Mouse (Mus musculus): ENCODE measurements around the gene Zfp513.

Zfp513 gene
- long read RNA-seq, experiment 1, transcript Zfp513-202 (4 exons, 2,228 nt), result major isoform, 5 of 14 reads
- long read RNA-seq, experiment 1, partial matches to known transcripts, result 4 of 14 reads
- long read RNA-seq, experiment 1, other reads (novel, unspliced or antisense), result 5 of 14 reads
- long read RNA-seq, experiment 2, partial matches to known transcripts, result 1 of 5 reads
- long read RNA-seq, experiment 2, other reads (novel, unspliced or antisense), result 2 of 5 reads

GRCm38 (mm10) chr5:31201742-31202590, at the start of gene Zfp513:
Zfp513 (minus strand) TSS chr5:31202303.
- intact Hi-C loops (cut with DNase I), result loop anchor here (5.0 kb wide), 1 partner anchor 50 kb away; the partner anchor contains the start of gene Krtcap3

- intact Hi-C loops (cut with DNase I), result loop anchor here (5.0 kb wide), 1 partner anchor 49 kb away; the partner anchor contains the start of gene Zfp513
These were observed 49.5 kb upstream of the Zfp513 start, which contains the start of gene Krtcap3 for GRCm38 (mm10) chr5:31251541-31252101. Krtcap3 (plus strand) TSS chr5:31251691.

- intact Hi-C loops (cut with DNase I), result loop anchor here (5.0 kb wide), 1 partner anchor 48 kb away; the partner anchor contains the start of gene Zfp513
These were observed 48.6 kb upstream of the Zfp513 start for GRCm38 (mm10) chr5:31250716-31251115.

GRCm38 (mm10) chr5:31242191-31242590, 40.1 kb upstream of the Zfp513 start:
- intact Hi-C loops (cut with DNase I), result no loop called here

GRCm38 (mm10) chr5:31241522-31242034, 39.5 kb upstream of the Zfp513 start:
- intact Hi-C loops (cut with DNase I), result no loop called here

GRCm38 (mm10) chr5:31240637-31241521, 38.8 kb upstream of the Zfp513 start, which contains the start of the genes Nrbp1 and Gm9970:
Nrbp1 (plus strand) TSS chr5:31240864.
Gm9970 (minus strand) TSS chr5:31241232.
- intact Hi-C loops (cut with DNase I), result no loop called here

GRCm38 (mm10) chr5:31226641-31227040, 24.5 kb upstream of the Zfp513 start:
- intact Hi-C loops (cut with DNase I), result no loop called here

GRCm38 (mm10) chr5:31222696-31223095, 20.6 kb upstream of the Zfp513 start:
- intact Hi-C loops (cut with DNase I), result no loop called here

- intact Hi-C loops (cut with DNase I), result no loop called here
These were observed 19.3 kb upstream of the Zfp513 start for GRCm38 (mm10) chr5:31221304-31221945.

GRCm38 (mm10) chr5:31220448-31221303, 18.6 kb upstream of the Zfp513 start, which contains the start of gene Ppm1g:
Ppm1g (minus strand) TSS chr5:31220687.
- intact Hi-C loops (cut with DNase I), result no loop called here

GRCm38 (mm10) chr5:31219911-31220447, 17.9 kb upstream of the Zfp513 start:
- intact Hi-C loops (cut with DNase I), result loop anchor here (5.0 kb wide), 1 partner anchor 107 kb away; no protein-coding TSS in a partner anchor

GRCm38 (mm10) chr5:31219474-31219873, 17.4 kb upstream of the Zfp513 start:
- intact Hi-C loops (cut with DNase I), result loop anchor here (5.0 kb wide), 1 partner anchor 108 kb away; no protein-coding TSS in a partner anchor

GRCm38 (mm10) chr5:31219070-31219469, 17.0 kb upstream of the Zfp513 start:
- intact Hi-C loops (cut with DNase I), result loop anchor here (5.0 kb wide), 1 partner anchor 108 kb away; no protein-coding TSS in a partner anchor

GRCm38 (mm10) chr5:31218294-31218693, 16.2 kb upstream of the Zfp513 start:
- intact Hi-C loops (cut with DNase I), result loop anchor here (5.0 kb wide), 1 partner anchor 109 kb away; no protein-coding TSS in a partner anchor

GRCm38 (mm10) chr5:31216554-31216953, 14.5 kb upstream of the Zfp513 start:
- intact Hi-C loops (cut with DNase I), result loop anchor here (5.0 kb wide), 1 partner anchor 111 kb away; no protein-coding TSS in a partner anchor

- intact Hi-C loops (cut with DNase I), result loop anchor here (5.0 kb wide), 1 partner anchor 48 kb away; the partner anchor contains the start of gene Krtcap3
These were observed 2.3 kb upstream of the Zfp513 start for GRCm38 (mm10) chr5:31204421-31204820.

GRCm38 (mm10) chr5:31203866-31204265, 1.8 kb upstream of the Zfp513 start:
- intact Hi-C loops (cut with DNase I), result loop anchor here (5.0 kb wide), 1 partner anchor 48 kb away; the partner anchor contains the start of gene Krtcap3

- intact Hi-C loops (cut with DNase I), result loop anchor here (5.0 kb wide), 1 partner anchor 49 kb away; the partner anchor contains the start of gene Krtcap3
These were observed 830 bp upstream of the Zfp513 start for GRCm38 (mm10) chr5:31202933-31203332.
